Mouse (Mus musculus): ENCODE data around the gene Pop4.
"Not testable (repeated sequence)": the region's sequence is repeated elsewhere in the genome, so short reads cannot be mapped to it uniquely, and the experiment has no call there.

Pop4 gene

DNA sequence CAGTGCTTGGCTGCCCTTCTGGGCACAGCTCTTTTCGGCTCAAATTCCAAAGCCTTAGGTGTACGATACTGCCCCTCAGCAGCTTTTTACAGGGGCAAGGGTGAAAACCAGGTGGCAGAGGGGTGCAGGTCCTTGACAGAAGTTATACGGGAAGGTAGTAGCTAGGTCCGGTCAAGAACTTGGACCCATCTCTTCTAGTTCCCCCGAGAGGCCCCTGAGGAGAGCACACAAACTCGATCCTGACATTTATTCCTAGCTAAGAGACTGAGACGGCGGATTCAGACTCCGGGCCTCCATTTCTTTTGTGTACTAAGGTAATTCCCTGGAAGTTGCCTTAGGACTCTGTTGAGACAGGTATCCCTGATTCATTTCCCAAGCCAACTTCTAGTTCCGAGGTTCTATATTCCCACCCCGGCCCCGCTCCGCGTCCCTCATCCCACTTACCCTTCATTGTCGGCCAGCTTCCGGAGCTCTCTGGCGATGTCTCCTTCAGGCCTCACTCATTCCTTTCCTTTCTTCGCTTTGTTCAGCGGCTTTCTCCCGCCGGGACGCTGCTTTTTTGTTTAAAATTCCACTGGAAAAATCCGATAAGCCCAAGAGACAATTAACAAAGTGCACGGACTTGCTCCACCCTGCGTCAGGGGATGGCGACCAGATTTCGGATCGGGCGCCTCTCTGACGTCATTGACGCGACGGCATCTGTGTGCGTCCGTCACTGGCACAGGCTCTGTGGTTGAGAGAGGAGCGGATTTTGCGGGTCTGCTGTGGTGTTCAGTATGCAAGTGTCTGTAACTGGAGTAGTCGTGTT, at the start of gene Pop4:
TSS of gene Pop4 (minus strand) at position 721 of the 808 bp plus-strand sequence.
- DNase-seq (ENCODE audit: low spot score in 2 of 2), result peak; percentile 85 to 94

DNA sequence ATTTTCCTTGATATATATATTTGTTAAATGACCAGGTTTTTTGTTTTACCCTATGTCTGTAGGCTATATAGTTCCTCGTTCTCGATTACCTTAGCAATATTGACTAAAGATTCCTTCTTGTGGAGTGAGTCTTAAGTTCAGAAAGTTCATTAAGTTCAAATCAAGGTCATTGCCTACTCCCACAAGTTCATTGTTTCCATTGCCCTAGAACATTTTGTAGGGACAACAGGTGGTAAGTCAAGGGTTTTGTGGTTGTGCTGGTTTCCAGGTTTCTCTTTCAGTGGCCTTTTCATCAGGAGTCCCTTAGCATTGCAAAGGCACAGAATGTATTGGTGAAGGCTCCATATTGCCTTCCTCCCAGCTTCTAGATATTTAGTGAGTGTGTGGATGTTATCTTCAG, 49.4 kb upstream of the Pop4 start:
- no peak for DNase-seq (ENCODE audit: low spot score in 2 of 2)

DNA sequence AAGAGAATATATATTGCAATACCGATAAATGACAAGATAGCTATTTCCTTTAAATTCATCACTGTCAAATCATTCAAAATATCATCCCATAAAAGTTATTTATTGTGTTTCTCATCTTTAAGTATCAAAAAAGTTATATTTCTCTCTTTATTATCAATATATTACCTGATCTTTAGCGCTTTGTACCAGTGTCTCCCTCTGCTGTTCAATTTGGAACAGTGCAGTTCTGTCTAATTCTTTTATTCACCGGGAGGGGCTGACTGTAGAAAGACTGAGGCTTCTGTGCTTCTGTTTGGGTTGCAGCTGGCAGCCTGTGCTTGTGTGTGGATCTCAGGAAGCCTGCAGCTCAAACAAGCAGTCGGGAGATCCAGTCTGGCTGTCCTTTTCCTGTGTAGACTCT, 11.0 kb upstream of the Pop4 start:
- not testable (repeated sequence) for DNase-seq (ENCODE audit: low spot score in 2 of 2)

DNA sequence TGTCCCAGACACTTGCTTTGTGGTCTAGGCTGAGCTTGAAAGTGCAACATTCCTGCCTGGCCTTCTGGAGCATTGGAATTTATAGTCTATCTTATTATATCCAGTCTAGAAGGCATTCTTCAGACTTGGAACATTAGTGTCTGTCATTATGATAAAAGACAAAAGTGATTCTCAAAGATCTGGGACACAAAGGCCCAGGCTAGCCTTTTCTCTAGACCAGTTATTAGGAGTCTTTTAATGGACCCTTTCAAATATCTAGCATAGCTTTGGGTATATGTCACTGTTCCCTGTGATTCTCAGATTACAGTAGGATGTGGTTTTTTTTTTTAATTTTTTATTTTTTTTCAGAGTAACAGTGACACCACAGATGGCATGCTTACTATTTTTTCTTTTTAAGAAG, 1.3 kb upstream of the Pop4 start:
- no peak for DNase-seq (ENCODE audit: low spot score in 2 of 2)

DNA sequence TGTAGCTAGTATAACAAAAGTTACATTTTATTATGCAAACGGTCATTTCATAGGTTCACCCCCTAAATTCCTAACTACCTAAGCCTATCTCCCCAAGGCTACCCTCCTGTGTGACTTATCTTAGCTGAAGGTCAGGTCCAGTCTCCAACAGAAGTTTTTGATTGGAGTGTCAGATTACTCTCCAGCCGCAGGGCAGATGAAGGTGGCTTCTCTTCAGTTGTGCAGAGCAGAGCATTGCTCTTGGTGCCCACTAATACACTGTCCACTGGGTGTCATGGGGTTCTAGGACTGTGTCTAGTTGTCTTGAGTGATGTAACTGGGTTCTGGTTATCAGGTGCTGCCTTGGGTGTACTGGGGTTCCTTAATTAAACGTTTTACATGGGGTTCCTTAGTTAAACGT, 636 bp upstream of the Pop4 start:
- no peak for DNase-seq (ENCODE audit: low spot score in 2 of 2)

DNA sequence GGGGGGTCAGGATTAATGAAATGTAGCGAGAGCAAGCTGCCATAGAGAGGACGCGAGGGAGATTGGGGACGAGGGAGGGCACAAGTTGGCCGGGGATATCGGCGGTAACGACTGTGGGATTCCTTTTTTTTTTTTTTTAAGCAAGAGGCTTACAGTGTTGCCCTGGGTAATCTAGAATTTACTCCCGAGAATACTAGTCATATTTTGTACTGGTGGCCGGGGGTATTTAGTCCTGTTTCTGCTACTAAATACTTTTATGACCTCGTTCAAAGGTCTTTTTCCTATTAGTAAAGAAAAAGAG, 238 bp upstream of the Pop4 start:
- DNase-seq (ENCODE audit: low spot score in 2 of 2), result no peak

DNA sequence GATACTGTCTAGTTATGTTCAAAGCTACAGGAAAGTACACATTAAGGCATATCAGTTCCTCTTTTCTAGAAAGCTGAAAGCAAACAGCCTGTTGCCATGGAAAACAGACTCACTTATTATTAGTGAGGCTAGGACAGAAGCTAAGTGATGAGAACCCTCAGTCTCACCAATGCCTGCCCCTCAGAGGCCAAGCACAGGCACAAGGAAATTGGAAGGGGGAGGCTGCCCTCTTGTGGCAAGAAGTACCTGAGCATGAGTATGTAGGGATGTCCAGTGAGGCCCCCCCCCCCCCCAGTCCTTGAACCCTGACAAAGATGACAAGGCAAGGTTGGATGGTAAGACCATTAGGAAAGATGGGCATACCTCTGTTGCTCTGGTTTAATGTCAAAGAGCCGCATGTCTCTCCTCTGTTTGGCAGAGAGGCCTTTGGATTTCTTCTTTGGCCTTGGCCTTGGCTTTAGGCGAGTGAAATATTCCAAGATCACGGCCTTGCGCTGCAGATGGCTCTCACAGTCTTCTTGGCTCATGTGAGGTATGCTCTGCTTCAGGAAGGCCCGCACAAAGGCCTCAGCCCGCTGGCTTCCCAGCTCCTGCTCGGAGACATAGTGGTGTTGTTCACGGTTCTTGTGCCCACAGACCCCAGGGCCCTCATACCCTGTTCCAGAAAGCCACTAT, 4.1 kb downstream of the Pop4 start:
- no peak for DNase-seq (ENCODE audit: low spot score in 2 of 2)

DNA sequence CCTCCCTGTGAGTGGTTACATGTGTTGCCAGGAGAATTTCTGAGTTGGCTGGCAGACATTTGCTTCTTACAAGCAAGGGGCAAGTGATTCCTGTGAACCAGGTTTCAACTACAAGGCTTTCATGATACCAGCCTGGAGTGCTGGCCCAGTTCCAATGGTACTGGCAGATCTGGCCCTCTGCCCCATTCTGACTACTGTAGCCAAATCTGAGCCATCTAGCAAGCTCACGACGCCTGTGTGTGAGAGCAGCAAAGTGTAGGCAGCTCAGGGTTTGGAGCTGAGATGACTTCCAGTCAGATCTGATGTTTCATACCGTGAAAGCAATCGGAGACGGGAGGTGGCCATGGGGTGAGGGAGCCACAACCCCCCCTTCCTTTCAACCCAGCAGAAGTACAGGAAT, 8.8 kb downstream of the Pop4 start:
- DNase-seq (ENCODE audit: low spot score in 2 of 2), result no peak

DNA sequence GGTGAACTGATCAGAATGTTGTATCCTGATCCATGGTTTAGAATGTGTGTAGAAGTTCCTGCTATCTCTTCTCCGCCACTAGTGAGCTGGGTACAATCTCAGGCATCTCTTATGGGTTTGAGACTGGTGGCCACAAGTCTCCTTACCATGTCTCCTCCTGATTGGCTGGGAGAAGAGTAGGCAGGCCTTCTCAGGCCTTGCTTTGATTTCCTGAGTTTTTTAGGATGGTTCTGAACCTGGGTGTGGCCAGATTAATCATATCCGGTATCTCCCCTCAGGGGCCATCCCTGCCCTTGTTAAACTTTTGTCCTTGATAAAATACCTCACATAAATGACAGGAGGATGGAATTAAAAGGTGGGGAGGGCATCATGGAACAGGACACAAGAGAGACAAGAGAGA, 11.6 kb downstream of the Pop4 start:
- DNase-seq (ENCODE audit: low spot score in 2 of 2), result no peak

DNA sequence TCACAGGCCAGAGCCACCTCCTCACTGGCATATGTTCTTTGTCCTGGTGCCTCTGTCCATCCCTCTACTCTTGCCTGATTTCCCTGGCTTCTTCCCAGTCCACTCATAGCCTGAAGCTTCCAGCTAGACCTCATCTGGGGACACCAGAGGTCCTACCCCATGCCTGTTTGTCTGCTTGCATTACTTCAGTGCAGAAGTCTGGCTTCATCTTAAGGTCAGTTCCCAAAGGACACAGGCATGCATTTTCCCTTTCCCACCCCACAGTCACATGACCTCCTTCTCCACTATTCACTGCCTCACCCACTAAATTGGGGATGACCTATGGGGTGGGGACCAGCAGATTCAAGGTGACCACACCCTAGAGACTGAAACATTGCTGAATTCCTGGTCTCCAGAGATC, 17.8 kb downstream of the Pop4 start:
- DNase-seq (ENCODE audit: low spot score in 2 of 2), result no peak

DNA sequence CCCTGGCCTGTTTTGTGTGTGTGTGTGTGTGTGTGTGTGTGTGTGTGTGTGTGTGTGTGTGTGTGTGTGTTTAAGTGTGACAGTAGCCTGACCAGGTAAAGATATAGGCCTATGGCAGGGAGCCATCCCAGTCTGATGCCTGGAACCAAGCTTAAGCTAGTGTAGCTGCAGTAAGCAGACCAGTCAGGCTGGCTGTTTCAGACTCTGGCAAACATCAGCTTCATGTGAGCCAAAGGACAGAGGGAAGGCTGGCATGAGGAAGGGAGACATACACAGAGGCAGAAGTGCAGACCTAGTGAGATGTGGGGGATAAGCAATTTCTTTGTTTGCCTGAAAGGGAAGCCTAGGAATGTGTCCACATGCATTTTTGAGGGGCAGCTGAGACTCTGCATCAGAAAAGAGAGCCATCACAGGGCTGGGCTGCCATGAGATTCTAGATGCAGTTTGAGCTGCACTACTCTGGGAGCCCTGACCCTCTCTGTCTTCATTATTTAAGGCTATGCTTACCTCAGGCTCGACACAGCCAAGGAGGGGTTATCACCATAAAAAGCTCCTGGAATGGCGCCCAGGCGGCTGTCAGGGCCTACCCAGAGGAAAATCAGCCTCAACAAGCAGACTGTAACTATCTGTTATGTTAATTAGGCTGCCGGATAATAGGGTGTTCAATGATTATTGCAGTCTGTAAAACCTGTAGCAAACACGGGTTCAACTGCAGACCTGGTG, 19.6 kb downstream of the Pop4 start:
- peak in 1 of 2 experiments; percentile 19 for DNase-seq (ENCODE audit: low spot score in 2 of 2)

DNA sequence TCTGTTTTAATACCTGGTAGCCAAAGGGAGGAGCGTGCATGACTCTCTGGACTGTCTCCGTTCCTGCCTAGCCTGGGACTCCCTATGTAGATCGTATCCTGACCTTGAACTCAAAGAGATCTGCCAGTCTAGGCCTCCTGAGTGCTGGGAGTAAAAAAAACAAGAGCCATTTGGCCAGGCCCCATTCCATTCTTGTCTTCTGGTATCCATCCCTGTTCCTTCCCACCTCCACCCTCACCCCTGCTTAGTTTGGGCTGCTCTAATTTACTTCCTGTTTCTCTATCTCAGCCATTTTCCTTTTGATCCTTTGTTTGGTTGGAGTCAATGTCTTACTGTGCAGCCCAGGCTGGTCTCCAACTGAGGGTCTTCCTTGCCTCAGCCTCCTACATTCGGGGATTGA, 28.8 kb downstream of the Pop4 start:
- no peak for DNase-seq (ENCODE audit: low spot score in 2 of 2)

DNA sequence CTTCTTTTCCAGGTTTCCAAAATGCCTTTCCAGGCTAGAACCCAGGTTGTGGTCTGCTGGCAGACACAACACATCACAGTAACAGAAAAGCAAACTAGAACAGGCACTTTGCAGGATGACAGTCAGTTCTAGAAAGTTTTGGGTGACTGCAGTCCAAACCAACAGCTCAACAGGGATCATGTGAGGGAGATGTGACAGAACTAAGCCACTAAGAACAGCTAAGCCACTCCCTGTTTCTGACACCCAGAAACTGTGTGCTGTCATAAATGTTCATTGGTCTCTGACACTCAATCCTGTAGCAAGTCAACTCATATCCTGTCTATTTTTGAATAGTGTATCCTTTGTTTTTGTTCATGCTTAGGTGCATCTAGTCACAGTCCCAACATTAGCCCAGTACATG, 34.1 kb downstream of the Pop4 start:
- DNase-seq (ENCODE audit: low spot score in 2 of 2), result no peak

DNA sequence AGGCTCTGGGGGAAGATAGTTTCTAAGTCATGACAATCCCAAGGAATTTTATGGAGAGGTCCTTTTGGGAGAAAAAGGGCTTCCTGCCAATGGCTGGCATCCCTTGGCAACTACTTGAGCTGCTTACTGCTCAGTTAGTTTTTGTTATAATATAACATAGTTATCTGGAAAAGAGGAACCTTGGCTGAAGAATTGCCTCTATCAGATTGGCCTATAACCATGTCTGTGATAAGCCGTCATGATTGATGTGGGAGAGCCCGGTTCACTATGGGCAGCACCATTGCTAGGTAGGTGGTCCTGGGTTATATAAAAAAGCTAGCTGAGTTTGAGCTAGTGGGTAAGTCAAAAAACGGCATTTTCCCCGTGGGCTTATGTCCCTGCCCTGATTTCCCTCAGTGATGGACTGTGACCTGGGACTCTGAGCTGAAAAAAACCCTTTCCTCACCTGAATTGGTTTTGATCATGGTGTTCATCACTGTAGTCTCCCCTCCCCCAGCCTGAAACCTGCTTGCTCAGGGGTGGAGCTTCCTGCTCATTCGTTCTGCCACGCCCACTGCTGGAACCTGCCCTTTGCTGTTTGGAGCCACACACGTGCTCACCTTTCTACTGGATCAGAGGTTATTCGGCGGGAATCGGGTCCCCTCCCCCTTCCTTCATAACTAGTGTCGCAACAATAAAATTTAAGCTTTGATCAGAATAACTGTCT, 34.7 kb downstream of the Pop4 start:
- DNase-seq (ENCODE audit: low spot score in 2 of 2), result no peak

DNA sequence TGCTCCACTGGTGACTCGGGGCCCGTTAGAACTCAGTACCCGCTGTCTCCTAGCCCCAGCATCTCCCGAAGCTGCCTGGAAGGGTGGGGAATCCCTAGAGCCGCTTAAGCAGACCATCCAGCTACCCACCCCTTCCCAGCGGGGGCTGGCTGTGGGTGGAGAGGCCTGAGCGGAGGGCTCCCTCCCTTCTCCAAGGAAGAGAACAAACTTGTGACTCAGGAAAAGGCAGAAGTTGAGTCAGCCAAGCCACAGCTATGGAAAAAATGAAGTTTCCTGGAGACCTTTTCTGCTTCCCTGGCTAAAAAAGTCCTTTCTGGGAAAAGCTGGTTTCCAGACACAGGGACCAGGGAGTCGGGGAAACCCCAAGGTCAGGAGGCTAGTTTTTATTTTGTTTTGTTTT, 40.9 kb downstream of the Pop4 start:
- DNase-seq (ENCODE audit: low spot score in 2 of 2), result no peak

DNA sequence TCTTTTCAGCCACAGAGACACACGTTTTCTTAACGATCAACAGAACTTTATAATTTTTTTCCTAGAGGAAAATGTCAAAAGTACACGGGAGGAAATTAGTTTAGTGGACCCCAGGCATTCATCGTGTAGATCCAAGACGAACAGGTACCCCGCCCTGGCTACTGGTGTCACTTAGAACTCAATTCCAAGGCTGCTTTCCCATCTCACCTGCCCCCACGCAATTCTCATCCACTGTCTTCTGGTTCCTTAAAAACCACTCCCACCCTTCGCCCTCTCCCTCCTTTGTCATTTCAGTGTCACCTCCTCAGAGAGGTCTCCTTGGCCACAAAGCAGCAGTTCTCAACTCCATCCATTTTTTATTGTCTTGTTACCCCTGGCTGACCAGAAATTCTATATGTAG, 42.9 kb downstream of the Pop4 start:
- no peak for DNase-seq (ENCODE audit: low spot score in 2 of 2)

DNA sequence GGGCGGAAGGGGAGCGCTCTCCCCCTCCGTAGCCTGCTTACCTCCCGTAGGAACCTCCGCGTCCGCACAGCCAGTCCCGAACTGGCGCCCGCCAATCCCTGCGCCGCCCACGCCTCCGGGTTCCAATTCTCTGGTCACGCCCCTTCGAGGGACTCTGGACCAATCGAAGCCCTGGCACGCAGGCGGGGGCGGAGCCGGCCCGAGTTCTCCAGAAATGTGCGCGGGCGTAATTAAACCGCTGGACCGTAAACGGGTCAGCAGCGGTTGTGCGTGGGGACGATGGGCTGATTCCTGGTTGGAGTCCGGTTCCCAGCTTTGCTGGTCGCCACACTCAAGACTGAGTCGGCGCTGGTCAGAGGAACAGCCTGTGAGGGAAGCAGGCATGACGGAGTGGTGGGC, 43.3 kb downstream of the Pop4 start, which contains the start of gene Plekhf1:
TSS of gene Plekhf1 (minus strand) at position 117 of the 399 bp plus-strand sequence.
- DNase-seq (ENCODE audit: low spot score in 2 of 2), result peak; percentile 69 to 78

DNA sequence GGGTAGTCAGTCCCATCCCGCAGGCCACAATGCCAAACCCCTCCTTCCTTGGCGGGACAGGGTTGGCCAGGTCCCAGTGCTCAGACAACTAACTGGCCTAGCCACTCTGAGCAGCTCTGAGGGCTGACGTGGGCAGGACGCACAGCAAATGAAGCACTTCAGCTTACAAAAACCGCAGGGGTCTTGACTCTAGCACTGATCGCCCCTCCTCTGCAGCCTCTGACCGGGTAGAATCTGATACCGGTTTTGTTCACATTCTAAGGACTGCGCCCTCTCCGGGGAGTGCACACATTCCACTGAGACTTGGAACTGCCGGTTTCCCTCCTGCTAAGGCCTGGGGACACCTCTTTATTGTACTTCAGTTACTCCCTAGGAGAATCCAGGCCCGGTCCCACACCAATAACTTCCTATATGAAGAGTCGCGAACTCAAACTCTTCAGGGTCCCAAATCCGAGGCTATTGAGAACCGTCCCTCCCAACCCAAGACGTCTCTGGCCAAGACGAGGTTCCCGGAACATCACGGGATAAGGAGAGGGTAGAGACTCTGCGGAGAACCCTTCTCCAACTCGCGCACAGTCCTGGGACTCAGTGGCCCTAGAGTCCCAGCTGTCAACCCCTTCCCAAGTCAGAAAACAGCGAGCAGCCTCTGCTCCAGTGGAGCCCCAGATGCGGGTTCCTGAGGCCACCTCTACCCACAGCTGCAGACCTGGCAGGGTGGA, 43.9 kb downstream of the Pop4 start:
- no peak for DNase-seq (ENCODE audit: low spot score in 2 of 2)

DNA sequence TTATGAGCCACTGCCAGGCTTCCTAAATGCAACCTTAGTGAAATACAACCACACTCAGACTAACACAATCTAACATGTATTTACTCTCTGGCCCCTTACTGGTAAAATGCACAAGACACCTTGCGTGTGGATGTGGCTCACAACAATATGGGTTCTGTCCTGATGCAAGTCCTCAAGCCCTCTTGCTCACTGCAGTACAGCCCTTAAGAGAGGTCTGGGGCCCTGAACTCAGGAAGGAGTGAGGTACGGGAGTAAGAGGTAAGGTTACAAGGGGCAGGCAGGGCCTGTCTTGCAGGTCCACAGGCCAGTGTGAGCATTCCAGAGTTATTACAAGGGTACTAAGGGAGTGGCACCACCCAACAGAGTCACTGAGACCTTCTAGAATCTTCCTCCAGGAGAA, 45.0 kb downstream of the Pop4 start:
- DNase-seq (ENCODE audit: low spot score in 2 of 2), result no peak

DNA sequence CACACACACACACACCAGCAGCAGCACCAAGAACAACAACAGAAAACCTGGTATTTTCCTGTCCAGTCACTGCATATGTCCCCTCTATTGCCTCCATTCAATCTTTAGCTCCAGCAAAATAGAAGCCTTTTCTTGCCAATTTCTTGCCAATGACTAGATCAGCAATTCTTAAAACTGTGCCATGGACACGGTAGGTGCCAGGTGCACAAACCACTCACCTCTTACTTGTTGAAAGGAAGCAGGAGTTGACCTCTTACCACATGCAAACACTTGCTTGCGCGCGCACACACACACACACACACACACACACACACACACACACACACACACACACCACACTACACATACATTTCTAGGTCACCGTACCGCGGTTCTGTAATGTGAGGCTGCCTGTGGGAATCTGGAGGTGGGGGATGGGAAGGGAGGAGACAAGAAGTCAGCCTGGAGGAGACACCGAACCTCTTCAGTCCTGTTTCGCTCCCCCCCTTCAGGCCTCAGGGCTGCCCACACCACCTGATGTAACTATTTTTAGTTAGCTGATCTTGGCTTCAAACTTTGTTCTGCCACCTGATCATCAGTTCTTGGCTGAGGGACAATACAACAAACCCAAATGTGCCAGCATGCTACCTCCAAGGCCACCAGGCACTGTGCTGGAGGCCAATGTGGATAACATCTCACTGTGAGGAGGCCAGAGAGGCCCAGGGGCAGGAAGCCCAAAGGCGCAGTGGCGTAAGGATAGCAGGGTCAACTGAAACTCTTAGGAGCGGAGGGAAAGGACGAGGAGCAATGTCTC, 46.5 kb downstream of the Pop4 start:
- DNase-seq (ENCODE audit: low spot score in 2 of 2), result no peak

DNA sequence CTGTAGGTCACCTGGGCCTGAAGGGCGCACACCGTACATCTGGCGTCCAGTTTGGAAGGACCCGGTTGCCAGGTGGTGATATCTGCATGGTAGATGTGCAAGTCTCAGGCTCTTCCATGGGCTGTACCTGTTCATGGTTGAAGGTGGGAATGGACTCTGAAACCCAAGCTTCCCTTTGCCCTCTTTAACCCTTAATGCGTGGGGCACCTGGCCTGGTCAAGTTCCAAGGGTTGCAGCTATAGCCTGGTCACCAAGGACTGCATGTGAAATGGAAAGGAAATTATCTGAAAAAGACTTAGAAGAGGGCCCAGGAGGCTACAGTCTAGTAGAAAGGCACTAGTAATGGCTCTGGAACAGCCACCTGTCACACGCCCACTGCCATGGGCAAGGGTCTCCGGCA, 50.4 kb downstream of the Pop4 start:
- DNase-seq (ENCODE audit: low spot score in 2 of 2), result no peak
